Mouse (Mus musculus) G1E (cell line): ENCODE data around the gene Tubb3.

Source experiments
- CTCF ChIP-seq: IDR thresholded peaks from 2 replicates; pipeline ENCODE4 v1.5.1; 2012; ENCODE audit warnings: low read depth, low read length, inconsistent platforms, mixed read lengths
- GATA1 ChIP-seq: IDR thresholded peaks from 2 replicates; pipeline ENCODE4 v1.6.1; 2012; ENCODE audit warnings: borderline replicate concordance, low read length, inconsistent platforms, mixed read lengths
- POLR2AphosphoS5 ChIP-seq: IDR thresholded peaks from 2 replicates; pipeline ENCODE4 v1.6.1; 2012; ENCODE audit warnings: low read depth, low read length, inconsistent platforms; ENCODE audit not compliant: insufficient replicate concordance
- TAL1 ChIP-seq: conservative IDR thresholded peaks from 2 replicates; pipeline ENCODE4 v1.6.1; 2012; ENCODE audit warnings: low read depth, low read length, inconsistent platforms, mixed read lengths

DNA sequence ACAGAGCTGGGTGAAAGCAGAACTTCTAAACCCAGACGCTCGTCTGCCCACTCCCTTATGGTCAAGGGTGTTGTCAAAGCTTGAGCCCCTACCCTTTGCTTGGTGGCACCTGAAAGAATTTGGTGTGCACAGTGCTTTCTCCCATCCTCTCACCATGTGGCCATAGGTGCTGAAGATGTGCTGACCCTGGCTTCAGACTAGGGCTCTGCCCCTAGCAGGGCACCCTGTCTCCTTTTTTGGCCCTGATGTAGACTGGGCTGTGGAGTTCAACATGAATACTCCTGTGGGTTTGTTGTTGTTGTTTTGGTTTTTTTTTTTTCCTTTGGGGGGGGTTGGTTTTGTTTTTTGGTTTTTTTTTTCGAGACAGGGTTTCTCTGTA, 11.5 kb downstream of the Tubb3 start:
- TF ChIP-seq POLR2AphosphoS5 (no peak), CTCF (no peak), TAL1 (no peak), GATA1 (no peak)
